Mouse (Mus musculus) lung, postnatal 0 days (tissue): ENCODE measurements around the gene Mybpc2.

Experiments
- CTCF ChIP-seq: IDR thresholded peaks from 2 replicates; pipeline ENCODE4 v1.5.1; 2016; ENCODE audit warnings: antibody characterized with exemption, mild to moderate bottlenecking
- EP300 ChIP-seq: IDR thresholded peaks from 2 replicates; pipeline ENCODE4 v1.6.1; 2016; ENCODE audit warnings: antibody characterized with exemption, mild to moderate bottlenecking, control low read depth

DNA sequence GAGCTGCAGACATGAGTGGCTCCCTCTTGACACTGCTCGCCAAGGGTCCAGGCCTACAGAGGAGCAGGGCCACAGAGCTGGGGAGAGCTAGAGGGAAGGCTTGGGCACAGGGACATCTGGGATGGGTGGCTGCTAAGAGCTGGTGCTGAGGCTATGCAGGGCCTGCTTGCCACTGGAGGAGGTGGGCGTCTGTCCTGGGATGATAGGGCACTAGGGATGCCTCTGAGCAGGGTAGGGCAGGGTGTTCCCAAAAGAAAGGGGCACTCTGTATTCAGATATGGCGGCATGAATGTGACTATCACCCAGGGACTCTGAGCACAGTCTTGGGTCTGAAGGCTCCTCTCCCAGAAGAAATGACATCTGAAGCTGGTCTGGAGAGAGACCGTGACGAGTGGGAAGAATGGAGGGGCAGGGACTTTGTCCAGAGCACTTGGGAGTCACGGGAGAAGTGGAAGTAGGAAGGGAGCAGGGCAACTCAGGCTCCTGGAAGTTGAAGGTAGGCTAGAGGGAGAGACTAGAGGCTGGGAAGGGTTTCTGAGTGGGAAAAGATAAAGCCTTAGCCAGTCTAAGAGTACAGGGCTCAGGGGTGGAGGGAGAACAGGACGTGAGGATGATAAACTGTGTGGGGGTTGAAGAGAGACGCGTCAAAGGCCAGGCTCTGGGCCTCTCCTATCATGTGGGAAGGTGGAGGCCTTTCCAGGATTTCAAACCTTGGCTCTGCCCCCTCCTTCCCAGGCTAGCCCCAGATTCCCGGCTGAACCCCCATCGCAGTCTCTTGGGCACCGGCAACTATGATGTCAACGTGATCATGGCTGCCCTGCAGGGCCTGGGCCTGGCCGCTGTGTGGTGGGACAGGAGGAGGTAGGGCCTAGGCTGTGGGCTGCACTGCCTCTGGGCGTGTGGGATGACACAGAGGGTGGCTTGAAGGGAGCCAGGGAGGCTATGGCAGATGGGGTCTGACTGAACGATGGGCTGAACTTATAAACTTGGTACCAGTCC, 54.5 kb downstream of the Mybpc2 start:
- TF ChIP-seq CTCF (no peak), EP300 (no peak)
